Mouse (Mus musculus) small intestine, adult 2 months (tissue): ENCODE measurements around the gene Vdac2.

Source experiments
- CTCF ChIP-seq: fragments of 200-500 bp; IDR thresholded peaks from 2 replicates; pipeline ENCODE4 v1.5.1; 2012; ENCODE audit warnings: low read depth, mild to moderate bottlenecking, control low read depth, inconsistent platforms, low read length, moderate library complexity, mixed read lengths; ENCODE audit not compliant: insufficient replicate concordance, insufficient read length; ENCODE audit errors: extremely low read depth
- POLR2A ChIP-seq: fragments of 200-500 bp; IDR thresholded peaks from 2 replicates; pipeline ENCODE4 v1.6.1; 2012; ENCODE audit warnings: low read depth, mild to moderate bottlenecking, control low read depth, inconsistent platforms, low read length, moderate library complexity

DNA sequence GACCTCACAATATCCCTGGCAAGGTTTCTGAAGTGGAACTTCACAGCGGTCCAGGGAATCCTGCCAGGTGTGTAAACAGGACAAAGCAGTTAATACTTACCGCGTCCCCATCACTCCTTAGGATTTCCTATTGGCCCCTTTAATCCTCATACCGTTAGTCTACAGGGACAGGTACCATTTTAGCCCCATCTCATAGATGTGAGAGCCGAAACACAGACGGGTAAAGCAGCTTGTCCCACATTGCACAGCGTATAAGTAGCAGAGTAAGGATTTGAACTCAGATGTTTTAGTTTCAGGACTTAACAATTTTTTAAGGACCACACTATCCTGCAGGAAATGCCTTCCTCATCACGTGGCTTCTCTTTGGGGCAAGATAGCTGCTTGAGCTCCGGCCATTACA lies 29.2 kb downstream of the Vdac2 start:
- TF ChIP-seq POLR2A (no peak), CTCF (no peak)
